Mouse (Mus musculus) Patski (cell line): ENCODE data around the gene Pdzd2. TPM values are rescaled to one million over a fixed set of nuclear protein-coding genes. Genes with fewer than 3 reads are reported as not detected.

Source experiments
- ATAC-seq: fragments of 100-300 bp; one replicate; pipeline ENCODE4 v1.8.0; 2021
- CTCF ChIA-PET: fragments of 350-600 bp; sonication (Branson Sonifier 250); formaldehyde crosslinking; loops from one replicate; lab custom pipeline; 2022; ENCODE audit warnings: inconsistent platforms; lab: Charles Lee
- POLR2A ChIA-PET: fragments of 350-600 bp; sonication (Branson Sonifier 250); formaldehyde crosslinking; loops from one replicate; lab custom pipeline; 2022; ENCODE audit warnings: antibody characterized with exemption, inconsistent platforms; lab: Charles Lee
- DNase-seq: peaks from one replicate; pipeline ENCODE4 v3.0.0-alpha.2; 2011; ENCODE audit warnings: low read depth, low spot score
- H3K27me3 ChIP-seq: fragments of 371-371 bp; one replicate; pipeline ENCODE4 v1.5.1; 2021
- CTCF ChIP-seq: fragments of 100-300 bp; IDR thresholded peaks from one replicate; pipeline ENCODE4 v1.5.1; 2021
- in situ Hi-C: fragments of 300-500 bp; cut with MboI; formaldehyde crosslinking; loops from 3 replicates; pipeline ENCODE4 v1.11.1; 2018; ENCODE audit warnings: low pct_unique_long_range_greater_than_20kb, mixed read lengths
- polyA plus RNA-seq: library from polyadenylated mRNA; unstranded; gene quantifications from one replicate; pipeline ENCODE4 v1.2.3, GENCODE M21; 2021

Gene Pdzd2
- polyA plus RNA-seq, 1 experiment from 2014 or later: 0.10 TPM

DNA sequence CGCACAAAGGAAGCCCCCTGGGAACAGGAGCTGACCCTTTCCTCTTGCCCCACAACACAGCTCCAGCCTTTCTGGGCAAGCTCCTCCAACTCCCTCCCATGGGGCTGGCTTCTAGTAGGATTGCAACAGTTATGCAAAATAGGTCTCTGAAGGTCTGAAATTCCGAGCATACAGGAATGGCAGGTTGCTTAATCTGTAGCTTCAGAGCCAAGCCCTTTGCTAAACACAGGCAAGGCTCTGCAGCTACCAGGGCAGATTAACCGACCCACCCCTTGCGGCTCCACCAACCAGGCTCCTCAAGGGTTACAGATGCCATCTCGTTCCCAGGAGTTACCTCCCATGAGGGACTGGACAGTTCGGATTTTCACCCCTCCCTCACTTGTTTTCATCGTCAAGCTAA, 249.2 kb downstream of the Pdzd2 start:
- ATAC-seq (peak; percentile 31), DNase-seq (no peak)
- in situ Hi-C loops: no loop called here
- CTCF ChIA-PET: no interaction called here
- TF ChIP-seq CTCF: no peak
- POLR2A ChIA-PET: interaction anchor here (0.6 kb wide), 1 partner anchor 651 kb away, joined by 4 read pairs; no protein-coding TSS in a partner anchor
- no peaks in the 10 kb centered on the region for H3K27me3 ChIP-seq

- ChIA-PET CTCF (interaction anchor here (1.7 kb wide), 1 partner anchor 63 kb away, joined by 5 read pairs; no protein-coding TSS in a partner anchor), POLR2A (interaction anchor here (0.6 kb wide), 1 partner anchor 182 kb away, joined by 3 read pairs; no protein-coding TSS in a partner anchor)
- no peak for DNase-seq
- in situ Hi-C loops: no loop called here
- ATAC-seq: no peak
- TF ChIP-seq CTCF: no peak
- no peaks in the 10 kb centered on the region for H3K27me3 ChIP-seq
These were observed 251.4 kb downstream of the Pdzd2 start for GRCm38 (mm10) chr15:12488316-12488715.

- in situ Hi-C loops: no loop called here
These were observed 258.5 kb downstream of the Pdzd2 start for GRCm38 (mm10) chr15:12481261-12481660.

DNA sequence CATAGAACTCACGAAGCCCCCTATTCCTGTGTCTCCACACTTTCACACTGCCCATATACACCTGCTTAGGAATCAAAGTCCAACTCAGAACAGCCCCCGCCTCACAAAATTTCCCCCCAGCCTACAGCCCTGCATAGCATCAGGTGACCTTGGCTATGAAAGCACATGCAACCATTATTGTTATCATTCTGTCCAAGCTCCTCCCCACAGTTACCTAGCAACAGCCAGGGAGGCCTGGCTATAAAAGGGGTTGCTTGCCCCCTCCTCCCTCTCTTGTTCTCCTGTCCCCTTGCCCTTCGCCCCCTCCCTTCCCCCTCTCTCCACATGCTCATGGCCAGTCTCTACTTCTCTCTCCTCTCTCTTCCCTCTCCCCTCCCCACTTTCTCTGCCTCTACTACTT, 259.4 kb downstream of the Pdzd2 start:
- in situ Hi-C loops: no loop called here
- POLR2A ChIA-PET: no interaction called here
- CTCF ChIA-PET: no interaction called here
- DNase-seq (no peak), ATAC-seq (no peak)
- no peaks in the 10 kb centered on the region for H3K27me3 ChIP-seq
- no peak for TF ChIP-seq CTCF

More at GRCm38 (mm10) chr15:12481261-12481660, 258.5 kb downstream of the Pdzd2 start:
- no peak for DNase-seq
- no peak for TF ChIP-seq CTCF
- CTCF ChIA-PET: no interaction called here
- H3K27me3 ChIP-seq: no peaks in the 10 kb centered on the region
- ATAC-seq: no peak
- POLR2A ChIA-PET: no interaction called here

DNA sequence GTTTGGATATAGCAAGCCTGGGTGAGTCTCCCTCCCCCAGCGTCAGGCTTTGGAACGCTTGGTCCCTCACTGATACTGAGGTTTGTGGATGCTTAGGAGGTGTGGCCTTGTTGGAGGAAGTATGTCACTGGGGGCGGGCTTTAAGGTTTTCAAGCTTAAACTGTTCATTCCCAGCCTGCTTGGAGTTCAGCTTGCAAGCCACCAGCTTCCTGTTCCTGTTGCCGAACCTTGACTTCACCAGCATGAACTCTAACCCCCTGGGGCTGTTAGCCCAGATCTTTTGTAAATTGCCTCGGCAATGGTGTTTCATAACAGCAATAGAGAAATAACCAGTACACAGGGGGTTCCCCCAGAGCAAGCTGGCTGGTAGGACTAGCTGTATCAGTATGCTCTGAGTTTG, 260.4 kb downstream of the Pdzd2 start:
- no peak for ATAC-seq
- no peak for DNase-seq
- in situ Hi-C loops: no loop called here
- no peak for TF ChIP-seq CTCF
- POLR2A ChIA-PET: no interaction called here
- CTCF ChIA-PET: no interaction called here
- H3K27me3 ChIP-seq: no peaks in the 10 kb centered on the region

- ChIA-PET CTCF (no interaction called here), POLR2A (no interaction called here)
- TF ChIP-seq CTCF: no peak
- ATAC-seq: no peak
- DNase-seq: no peak
- no peaks in the 10 kb centered on the region for H3K27me3 ChIP-seq
- in situ Hi-C loops: no loop called here
These were observed 266.1 kb downstream of the Pdzd2 start for GRCm38 (mm10) chr15:12473596-12473995.

DNA sequence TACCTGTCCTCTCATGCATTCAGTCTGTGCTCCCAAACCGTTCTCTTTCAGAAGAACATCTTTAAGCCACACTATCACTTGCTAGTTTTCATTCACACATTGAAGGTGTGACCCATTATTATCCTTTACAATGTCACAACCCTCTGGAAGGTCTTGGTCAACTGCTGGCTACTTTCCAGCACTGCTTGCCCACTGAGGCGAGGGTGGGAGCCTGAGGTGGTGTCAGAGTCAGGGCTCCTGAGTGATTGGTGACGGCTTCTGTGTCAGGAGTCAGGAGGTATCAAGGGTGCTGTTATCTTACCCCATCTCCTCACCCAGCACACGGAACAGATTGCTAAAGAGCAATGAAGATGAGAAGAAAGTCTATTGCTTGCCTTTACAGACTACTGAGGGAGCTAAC, 267.1 kb downstream of the Pdzd2 start:
- no peak for TF ChIP-seq CTCF
- ChIA-PET CTCF (no interaction called here), POLR2A (no interaction called here)
- in situ Hi-C loops: no loop called here
- ATAC-seq: no peak
- H3K27me3 ChIP-seq: no peaks in the 10 kb centered on the region
- no peak for DNase-seq

GRCm38 (mm10) chr15:12470900-12471838, 268.6 kb downstream of the Pdzd2 start:
- ChIA-PET POLR2A (interaction anchor here (0.7 kb wide), 1 partner anchor 23 kb away, joined by 3 read pairs; no protein-coding TSS in a partner anchor), CTCF (interaction anchor here (0.6 to 1.4 kb wide), 3 partner anchors 16 to 33 kb away, joined by 3 read pairs; no protein-coding TSS in a partner anchor)
- ATAC-seq (no peak), DNase-seq (no peak)
- H3K27me3 ChIP-seq: no peaks in the 10 kb centered on the region
- in situ Hi-C loops: no loop called here
- no peak for TF ChIP-seq CTCF

DNA sequence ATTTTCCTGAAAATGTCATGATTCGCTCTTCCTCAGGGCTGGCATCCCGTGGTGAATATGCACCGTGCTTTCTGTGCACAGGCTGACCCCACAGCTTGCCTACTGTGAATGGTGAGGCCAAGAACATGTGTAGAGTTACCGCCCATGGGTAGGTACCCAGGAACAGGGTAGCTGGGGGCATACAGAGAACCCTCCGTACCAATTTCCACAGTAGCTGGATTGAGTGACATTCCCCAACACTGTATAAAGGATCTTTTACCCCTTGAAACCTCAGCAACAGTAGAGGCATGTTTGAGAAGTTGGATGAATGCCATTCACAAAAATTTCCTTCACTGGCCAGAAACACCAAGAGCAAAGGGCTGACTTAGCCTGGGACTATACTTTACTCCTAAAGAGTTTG, 271.1 kb downstream of the Pdzd2 start:
- no peak for DNase-seq
- POLR2A ChIA-PET: no interaction called here
- TF ChIP-seq CTCF: no peak
- in situ Hi-C loops: no loop called here
- CTCF ChIA-PET: no interaction called here
- ATAC-seq: no peak
- H3K27me3 ChIP-seq: no peaks in the 10 kb centered on the region

GRCm38 (mm10) chr15:12465748-12466147, 274.0 kb downstream of the Pdzd2 start:
- TF ChIP-seq CTCF: no peak
- ATAC-seq (no peak), DNase-seq (no peak)
- in situ Hi-C loops: no loop called here
- H3K27me3 ChIP-seq: no peaks in the 10 kb centered on the region
- ChIA-PET POLR2A (no interaction called here), CTCF (no interaction called here)

- TF ChIP-seq CTCF: no peak
- in situ Hi-C loops: no loop called here
- H3K27me3 ChIP-seq: peaks cover 3% of the 10 kb centered on the region
- no peak for ATAC-seq
- CTCF ChIA-PET: interaction anchor here (1.6 kb wide), 1 partner anchor 11 kb away, joined by 4 read pairs; no protein-coding TSS in a partner anchor
- POLR2A ChIA-PET: no interaction called here
- DNase-seq: no peak
These were observed 282.9 kb downstream of the Pdzd2 start for GRCm38 (mm10) chr15:12456808-12457207.
